Mouse (Mus musculus) thymus, postnatal 14 days (tissue): ENCODE results near the gene Mknk2.

Experiments
- DNase-seq: peaks from one replicate; pipeline ENCODE4 v3.0.0; 2021

Mknk2 gene

DNA sequence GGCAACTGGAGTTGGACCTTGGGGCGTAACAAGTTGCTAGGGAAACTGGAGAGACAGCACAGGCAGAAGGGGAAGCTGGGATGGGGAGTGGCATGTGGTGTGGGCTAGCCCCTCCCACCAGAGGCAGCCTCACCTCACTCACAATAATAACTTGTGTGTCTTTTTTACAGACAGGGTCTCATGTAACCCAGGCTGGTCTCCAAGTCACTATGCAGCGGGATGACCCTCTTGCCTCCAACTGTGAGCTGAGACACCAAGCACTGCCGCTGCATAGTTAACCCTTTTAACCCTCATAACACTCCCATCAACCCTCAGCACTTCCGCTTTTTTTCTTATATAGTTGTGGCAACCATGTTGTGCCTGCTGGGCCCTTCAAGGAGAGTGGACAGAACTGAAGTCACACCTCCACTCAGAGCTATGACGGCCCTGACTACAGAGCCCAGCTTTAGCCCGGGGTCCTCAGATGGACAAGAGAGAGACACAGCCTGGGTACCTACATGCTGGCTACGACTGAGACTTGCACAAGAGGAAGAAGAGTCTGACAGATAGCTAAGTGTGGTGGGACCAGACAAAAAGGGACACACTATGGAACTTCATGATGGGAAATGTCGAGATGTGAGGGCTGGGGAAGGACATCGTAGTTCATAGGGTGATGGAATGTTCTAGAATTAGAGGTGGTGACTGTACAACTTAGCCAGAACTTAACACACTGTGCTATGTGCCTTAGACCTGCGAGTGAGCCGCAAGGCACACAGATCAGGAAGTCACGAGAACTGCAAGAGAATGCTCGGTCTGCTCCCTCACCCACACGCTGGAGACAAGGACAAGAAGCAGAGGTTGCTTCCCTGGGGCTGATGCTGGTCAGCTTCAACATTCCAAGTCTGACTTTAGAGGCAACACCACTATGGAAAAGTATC, 14.6 kb upstream of the Mknk2 start:
- peak; percentile 63 for DNase-seq

DNA sequence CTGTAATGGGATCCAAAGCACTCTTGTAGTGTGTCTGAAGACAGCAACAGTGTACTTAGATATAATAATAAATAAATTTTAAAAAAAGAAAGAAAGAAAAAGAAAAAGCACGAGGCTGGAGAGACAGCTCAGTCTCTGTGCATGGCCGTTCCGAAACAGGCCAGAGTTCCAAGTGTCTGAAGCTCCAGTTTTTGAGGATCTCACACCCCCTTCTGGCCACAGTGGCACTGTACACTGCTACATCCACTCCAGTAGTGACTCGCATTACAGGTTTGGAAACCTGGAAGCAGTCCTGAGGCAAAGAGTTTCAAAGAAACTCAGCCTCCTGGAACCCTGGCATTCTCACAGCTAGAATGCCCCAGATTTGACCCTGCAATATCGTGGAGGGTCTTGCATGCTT, 9.9 kb upstream of the Mknk2 start:
- peak; percentile 80 for DNase-seq

DNA sequence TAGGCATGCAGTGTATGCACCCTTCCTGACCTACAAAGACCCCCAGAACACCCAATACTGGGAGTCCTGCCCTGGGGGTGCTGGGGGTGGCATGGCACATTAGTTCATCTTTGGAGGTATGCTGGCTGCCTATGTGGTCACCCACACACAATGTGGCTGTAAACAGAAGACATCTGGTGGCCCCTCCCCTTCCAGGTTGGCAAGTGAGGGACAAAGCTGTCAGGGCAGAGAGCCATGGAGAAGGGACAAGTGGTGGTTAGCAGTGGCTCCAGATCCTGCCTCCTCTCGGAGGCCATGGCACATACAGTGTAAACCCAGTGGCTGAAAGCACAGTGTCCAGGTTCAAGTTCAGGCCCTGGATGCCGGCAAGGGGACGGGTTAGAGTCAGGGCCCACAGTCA, 8.7 kb upstream of the Mknk2 start:
- DNase-seq = no peak

DNA sequence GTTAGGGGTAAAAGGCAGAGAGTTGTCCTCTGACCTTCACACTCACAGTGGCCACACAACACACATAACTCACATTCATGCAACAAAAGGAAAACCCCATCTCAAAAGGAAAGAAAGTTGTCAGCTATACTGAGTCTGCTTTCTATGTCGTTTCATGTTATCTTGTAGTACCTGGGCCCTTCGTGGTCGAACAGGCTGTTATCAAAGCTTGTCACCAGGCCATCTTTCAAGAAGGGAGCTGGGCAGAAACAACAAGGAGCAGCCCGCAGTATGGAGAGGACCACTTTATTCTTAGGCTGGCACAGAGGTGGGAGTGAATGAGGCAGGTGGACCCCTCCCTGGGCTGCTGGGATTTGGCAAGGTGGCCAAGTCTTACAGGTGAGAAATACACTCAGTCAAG, 7.1 kb upstream of the Mknk2 start:
- DNase-seq = no peak

DNA sequence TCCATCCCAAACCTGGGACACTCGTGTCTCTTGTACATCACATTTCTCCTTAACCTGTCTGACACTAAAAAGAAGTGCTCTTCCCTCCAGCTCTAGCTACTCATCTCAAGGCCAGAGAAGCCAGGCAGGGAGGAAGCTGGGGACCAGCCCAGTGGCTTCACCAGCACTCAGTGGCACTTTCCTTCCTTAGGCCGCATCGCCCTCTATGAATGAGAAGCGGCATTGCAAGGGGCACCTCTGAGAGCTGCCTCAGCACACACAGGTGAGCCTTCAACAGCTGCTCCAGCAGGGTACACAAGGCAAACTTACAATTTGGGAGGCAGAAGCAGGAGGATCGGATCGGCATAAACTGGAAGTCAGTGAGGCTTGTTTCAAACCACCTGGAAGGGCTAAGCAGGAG, 6.3 kb upstream of the Mknk2 start:
- DNase-seq = peak; percentile 90

DNA sequence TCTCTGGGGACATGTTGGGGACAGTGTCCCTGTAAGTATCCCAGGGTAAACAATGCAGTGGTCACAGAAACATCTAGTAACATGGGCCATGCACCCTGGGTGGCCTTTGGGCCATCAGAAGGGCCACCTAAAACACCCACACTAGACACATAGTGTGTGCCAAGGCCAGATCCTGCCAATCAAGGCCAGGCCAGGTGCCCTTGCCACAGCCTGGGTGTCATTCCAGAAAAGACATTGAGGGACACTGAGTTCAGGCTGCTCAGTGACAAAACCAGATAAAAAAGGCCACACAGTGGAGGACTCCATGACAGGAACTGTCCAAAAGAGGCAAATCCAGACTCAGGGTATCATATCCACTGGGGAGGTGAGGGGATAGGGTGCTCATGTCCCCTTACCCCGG, 5.7 kb upstream of the Mknk2 start:
- peak; percentile 6 for DNase-seq

DNA sequence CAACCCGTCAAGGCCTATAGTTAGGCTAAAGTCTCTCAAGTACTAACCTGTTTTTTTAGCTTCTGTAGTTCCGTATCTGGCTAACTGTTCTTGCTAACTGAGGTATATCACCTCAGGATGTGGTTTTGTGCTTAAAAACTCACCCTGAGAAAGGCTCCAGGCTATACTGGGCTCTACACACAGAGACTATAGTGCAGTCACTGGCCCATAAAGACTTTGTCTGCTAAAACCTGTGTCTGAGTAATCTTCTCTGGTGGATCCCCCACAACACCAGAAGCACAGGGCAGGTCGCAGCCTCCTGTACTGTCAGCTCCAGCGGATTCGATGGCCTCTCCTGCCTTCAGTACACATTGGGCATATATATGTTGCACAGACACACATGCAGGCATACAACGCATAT, 4.1 kb upstream of the Mknk2 start:
- DNase-seq = peak; percentile 49

DNA sequence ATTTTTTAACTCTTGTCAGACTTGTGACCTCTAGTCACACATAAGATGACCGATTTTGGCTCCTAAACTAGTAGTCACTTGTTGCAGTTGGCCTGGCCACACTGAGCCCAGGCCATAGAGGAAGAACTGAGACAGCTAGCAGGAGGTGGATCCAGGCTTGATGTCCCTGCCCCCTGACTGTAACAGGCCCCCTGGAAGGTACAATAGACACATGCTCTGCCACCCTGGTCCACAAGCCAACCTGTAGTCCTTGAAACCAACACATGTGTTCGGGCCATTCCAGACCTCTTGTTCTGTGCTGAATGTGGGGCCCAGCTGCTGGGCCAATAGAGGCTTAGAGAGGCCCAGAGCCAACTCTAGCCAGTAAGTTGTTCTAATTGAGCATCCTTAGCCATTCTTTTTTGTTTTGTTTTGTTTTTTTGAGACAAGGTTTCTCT, 2.4 kb upstream of the Mknk2 start:
- DNase-seq = no peak

DNA sequence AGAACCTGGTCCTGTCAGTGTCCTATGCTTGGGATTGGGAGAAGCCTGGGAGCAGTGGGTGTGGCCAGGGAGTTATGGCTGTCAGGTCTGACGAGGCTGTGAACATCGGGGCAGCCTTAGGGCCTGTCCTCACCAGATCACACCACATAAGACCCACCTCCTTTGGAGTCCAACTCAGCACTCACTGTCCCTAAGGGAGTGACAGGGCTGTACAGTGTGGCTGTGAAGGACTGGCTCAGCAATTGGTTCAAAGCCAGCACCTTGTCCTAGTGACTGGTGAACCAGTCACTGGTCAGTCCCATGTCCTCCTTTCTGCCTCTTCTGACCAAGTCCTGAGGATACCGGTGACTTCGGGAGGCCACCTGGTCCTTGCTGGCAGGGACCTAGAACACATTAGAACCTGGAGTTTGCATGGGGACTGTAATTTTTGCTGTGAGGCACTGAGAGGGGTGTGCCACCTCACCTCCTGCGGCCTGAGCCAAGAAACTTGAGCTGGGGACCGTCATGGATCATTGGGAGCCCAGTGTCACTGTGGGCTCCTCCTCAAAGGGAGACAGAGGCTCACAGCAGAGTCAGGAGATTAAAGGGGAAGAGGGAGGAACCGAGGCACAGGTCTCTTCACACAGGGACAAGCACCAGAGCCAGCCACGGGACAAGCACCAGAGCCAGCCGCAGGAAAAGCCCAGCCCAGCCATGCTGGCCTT, 1.8 kb upstream of the Mknk2 start:
- peak; percentile 18 for DNase-seq

DNA sequence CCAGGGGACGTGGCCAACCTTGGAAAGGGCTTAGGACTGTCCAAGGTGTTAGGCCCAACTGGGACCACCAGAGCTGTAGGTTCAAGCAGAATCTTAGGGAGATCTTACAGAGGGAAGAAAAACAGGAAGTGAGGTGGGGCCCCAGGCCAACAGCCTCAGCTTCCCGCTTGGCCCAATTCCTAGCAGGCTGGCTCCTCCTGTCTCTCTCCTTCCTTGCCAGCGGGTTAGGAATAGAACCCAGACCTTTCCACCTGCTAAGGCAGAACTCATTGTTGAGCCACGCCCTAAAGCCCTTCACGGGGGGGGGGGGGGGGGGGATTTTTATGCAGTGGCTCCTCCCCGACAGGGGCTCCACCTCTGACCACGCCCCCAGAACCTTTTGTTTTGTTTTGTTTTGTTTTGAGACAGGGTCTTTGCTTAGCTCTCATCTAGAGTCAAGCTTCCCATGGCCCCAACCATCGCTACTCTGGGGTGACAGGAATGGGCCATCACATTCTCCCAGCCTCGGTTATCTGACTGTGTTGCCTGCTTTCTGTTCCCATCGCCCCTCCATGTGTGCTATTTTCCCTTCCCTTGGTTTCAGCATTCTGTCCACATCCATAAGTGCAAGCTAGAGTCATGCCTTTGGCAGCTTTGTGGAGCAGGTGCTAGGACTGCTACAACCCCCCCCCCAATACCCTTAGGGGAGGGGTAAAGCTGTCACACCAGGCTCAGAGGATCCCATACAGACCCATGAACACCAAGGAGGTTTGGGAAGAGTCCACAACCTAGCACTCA, 877 bp upstream of the Mknk2 start:
- peak; percentile 68 for DNase-seq

DNA sequence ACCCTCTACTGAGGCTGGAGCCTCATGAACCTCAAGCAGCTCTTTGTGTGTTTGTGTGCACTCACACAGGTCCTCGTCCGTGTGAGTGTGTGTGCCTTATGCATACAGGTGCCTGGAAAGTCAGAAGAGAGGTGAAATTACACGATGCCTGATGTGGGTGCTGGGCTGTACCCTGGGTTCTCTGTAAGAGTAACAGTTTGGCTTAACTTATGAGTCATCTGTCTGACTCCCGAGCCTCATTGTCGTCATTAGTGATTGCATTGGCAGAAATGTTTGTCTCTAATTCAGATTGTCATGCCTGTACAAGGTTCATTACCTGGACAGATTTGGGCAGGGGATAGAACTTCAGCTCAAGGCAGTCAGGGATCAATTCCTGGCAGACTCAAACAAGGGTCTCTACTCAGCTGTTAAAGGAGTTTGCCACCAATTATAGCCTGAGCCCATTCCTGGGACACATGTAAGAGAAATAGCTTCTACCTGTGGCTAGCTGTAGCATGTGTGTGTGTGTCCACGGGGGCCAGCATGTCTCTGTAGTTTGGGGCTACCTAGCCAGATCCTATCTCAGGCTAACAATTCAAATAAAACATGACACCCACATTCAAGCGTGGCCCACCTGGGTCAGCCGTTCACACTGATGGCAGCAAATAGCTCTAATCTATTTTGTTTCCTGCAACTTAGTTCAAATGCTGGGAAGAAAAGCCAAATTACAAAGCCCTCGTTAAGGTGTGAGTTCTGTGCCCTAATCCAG, 610 bp downstream of the Mknk2 start:
- DNase-seq = no peak

DNA sequence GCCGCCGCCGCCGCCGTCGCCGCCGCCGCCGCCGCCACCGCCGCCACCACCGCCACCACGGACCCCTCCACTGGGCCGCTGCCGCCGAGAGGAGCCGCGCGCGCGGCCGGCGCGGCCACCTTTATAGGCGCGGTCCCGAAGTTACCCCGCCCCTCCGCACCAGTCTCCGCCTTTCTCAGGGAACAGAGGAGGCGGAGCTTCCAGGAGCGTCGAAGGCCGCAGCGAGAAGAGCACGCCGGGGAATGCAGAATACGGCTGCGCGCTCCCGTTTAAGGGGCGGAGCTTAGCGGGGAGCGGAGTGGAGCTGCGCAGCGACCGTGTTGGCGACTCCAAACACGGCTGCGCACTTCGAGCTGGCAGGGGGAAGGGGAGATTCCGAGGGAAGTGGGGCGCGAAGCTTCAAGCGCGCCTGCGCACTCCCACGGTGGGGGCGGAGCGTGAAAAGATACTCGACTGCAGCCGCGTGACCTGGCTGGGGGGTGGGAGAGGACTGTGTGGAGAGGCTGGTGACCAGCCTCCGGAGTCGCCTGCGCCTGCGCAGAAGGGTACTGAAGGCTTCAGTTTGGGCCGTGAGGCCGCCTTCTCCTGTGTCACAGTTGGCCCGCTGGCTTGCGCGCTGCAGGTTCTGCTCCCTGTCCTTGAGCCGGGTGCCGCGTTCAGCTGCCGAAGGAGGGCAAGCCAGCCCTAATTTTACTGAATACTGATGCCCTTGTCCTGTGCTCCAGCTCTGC, 1.5 kb downstream of the Mknk2 start:
- DNase-seq = peak; percentile 100

DNA sequence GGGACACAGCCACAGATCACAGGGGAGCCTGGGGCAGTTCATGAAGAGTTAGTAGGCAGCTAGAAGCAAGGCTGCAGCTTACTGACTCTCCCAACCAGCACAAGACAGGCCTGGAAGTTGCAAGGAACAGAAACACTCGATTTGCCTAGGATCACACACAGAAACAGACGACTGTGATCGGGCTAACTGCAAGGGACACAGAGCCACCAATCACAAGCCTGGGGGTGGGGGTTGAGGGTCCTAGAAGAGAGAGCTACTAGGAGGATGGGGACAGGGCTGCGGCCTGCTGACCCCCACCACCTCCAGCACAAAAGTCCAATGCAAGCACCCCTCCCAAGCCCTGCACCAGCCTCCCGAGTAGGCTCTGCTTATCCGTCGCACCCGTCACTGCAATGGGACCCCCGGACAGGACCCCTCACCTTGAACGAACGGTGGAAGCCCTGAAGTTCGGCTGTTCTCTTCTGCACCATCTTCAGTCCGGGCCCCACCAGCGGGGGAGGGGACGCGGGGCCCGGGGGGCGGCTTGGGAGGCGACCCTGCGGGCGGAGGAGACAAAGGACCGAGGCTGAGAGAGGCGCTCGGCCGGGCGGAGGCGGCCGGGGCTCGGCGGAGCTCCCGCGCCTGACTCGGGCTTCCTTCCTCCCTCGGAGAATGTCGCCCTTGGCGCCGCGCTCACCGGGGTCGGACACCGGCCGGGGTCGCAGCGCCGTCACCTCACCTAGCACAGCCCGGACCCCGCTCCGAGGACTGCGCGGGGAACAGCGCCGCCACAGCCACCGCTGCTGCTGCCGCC, 2.3 kb downstream of the Mknk2 start:
- DNase-seq = no peak

DNA sequence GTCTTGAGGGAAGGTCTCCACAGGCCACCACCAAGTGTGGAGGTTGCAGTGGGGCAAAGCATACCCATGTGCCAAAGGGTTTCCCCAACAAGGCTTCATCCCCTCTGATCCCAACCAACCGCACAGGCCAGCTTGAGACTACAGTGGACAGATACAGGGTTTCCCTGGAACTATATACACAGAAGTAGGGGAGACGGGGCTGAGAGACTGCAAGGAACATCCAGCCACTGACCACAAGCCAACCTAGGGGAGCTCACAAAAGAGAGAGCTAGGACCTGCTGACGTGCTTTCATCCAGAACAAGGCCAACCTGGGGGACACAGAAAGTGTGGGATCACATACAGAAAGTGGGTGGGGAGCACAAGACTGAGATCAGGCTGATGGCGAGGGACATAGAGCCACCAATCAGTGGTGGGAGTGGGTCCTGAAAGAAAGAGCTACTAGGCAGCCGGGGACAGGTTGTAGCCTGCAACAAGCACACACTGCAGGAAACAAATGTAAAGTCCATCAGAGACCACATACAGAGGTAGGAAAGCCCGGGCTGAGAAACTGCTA, 3.0 kb downstream of the Mknk2 start:
- no peak for DNase-seq

DNA sequence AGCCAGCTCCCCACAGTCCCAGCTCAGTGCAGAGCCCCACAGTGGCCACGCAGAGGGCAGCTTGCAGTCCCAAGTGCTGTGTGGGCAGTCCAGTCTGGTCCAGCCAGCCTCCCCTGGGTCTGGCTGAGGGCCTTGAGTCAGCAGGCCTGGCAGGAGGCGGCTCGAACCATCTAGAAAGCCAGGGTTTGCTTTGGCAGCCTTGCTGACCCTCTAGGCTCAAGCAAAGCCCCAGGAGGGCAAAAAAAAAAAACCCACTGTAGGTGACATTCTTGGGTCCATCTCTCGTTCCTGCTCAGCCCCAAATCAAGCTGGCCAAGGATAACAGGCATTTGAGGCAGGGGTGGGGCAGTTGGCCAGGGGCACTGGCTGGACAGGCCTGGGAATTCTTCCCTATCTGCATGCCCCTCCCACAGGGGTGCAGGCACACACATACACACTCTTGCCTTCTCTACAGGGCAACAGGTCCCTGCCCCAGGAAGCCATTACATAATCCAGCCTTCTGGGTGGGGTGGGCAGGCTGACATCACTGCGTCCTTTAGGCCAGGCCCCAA, 3.7 kb downstream of the Mknk2 start:
- DNase-seq = no peak

DNA sequence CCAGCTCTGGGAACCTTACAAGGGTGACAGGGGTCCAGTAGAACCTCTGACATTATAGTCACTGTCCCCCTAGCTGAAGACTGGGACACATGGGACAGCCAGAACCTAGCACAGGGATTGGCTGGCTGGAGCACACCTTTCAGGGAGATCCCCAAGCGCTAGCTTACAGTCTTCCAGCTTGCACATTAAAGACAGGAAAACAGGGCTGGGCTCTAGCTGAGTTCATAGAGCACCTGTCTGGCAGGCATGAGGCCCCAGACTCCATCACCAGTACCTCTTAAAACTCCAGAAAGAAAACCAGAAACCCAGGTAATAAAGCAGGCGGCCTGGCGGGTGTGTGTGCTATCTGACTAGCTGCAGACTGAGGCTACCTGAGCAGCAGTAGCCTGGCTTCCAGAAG, 4.2 kb downstream of the Mknk2 start:
- no peak for DNase-seq

DNA sequence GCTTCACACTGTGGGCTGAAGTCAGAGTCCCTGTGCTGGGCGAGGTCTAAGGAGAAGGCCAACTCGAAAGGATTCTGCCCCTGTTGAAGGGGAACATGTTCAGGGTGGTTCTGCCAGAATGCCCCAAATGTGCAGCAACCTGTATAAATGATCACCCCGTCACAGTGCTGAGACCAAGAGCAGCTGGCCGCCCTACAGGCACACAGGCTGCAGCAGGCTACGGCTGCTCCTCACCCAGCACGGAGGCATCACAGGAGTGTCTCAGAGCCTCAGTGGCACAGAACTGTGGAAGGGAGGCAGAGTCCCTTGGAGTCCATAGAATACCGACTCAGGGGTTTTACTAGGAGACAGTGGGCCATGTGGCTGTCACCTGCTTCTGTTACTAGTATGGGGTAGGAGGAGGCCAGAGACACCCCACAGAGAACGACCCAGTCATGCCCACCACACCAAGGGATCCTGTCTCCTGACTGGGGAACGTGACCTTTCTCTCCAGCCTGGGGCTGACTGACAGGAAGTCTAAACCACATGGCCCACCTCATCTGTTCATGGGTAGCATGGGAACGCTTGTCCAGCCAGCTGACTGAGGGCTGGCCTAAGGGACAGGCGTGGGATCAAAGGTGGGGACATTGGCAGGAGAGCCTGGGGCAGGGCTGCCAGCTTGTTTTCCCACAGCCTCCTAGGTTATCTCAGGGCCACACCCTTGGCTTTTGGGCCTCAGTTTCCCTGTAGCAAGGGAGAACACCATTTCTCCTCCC, 5.8 kb downstream of the Mknk2 start:
- DNase-seq = no peak

DNA sequence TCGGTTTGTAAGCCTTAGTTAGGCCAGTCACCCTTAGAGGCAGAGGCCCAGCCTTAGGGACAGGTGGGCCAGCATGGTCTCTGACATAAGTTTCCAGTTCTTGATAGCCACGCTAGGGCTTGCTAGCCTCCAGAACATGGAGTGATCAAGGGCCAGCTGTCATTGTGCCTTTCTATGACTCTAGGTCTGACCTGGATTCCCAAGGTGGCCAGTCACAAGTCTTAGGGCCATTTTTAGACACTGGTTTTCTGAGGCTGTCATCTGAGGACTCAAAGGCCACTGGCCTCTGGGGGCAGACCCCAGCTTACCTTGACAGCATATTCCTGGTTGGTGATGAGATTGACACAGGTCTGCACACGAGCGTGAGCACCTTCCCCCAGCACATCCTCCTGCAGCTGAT, 6.7 kb downstream of the Mknk2 start:
- no peak for DNase-seq

DNA sequence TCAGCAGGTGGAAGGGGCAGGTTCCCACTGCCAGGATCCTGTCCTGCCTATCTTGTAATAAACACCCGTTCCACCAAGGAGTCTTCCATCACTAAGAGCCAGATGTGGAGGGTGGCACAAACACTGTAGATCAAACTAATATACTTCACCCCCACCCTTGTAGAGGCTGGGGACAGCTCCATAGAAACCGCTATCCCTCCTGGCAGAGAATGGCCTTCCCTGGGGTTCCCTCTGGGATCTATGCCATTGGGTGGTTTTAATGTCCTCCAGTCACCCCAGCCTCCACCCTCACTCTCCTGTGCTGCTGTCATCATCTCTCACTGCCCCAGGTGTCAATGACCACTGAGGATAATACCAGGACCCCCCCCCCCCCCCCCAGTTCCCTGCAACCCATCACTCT, 7.4 kb downstream of the Mknk2 start:
- DNase-seq = no peak
